Comparison of ENCODE assay signal across 8 mouse cellular contexts in the genomic region with DNA sequence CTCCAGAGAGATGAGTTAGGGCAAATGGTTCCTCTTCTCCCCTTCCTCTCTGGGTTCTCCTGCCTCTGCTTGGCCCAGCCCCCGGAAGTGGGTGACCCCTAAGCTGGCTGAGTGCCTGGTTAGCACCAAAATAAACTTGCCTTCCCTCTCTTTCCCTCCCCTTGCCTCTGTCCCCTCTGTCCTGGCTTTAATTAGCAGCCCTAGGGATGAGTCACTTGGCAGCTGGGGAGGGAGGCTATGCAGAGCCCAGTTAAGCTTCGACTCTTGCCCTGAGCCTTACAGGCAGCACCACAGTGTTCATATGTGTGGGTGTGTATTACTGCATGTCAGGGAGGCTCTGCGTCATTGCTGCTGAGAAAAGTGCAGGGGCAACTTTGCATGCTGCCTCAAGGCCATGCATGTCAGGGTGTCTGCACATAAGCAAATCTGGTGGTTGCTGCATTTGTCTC. TPM values are rescaled to one million over a fixed set of nuclear protein-coding genes. Genes with fewer than 3 reads are reported as not detected.
DNase-seq lines count a peak whose midpoint lies in the region; ATAC-seq lines count a peak whose summit lies in the region.
"Had no signal": no experiment of that assay in that cellular context is flagged by ENCODE, and none has a peak within 500 bp of the region (broad histone marks: within the 10 kb centered on the region; RNA-seq: fewer than 3 reads in every experiment).

No protein-coding gene starts in this region.

- no peak overlapping the region for H3K4me2 ChIP-seq in embryonic facial prominence, embryonic 15.5 days (replicated peaks)
- H3K4me2 ChIP-seq in liver, embryonic 15.5 days = no peak overlapping the region
- H3K4me2 ChIP-seq: limb, embryonic 12.5 days had no signal

- H3K4me3 ChIP-seq in embryonic facial prominence, embryonic 15.5 days (replicated peaks) = no peak overlapping the region
- H3K4me3 ChIP-seq in liver, embryonic 15.5 days (replicated peaks) = no peak overlapping the region
- H3K4me3 ChIP-seq: limb, embryonic 12.5 days had no signal

- H3K4me1 ChIP-seq in embryonic facial prominence, embryonic 15.5 days = 0 out of 2 replicates have a peak, but pooled peaks cover 3% of the 10 kb centered on the region
- H3K4me1 ChIP-seq in liver, embryonic 15.5 days (replicated peaks) = no peaks in the 10 kb centered on the region

- H3K9ac ChIP-seq in embryonic facial prominence, embryonic 15.5 days = no peak overlapping the region
- no peak overlapping the region for H3K9ac ChIP-seq in liver, embryonic 15.5 days
- H3K9ac ChIP-seq: limb, embryonic 12.5 days had no signal

- no peaks in the 10 kb centered on the region for H3K9me3 ChIP-seq in embryonic facial prominence, embryonic 15.5 days (replicated peaks)
- H3K9me3 ChIP-seq in liver, embryonic 15.5 days (replicated peaks) = no peaks in the 10 kb centered on the region
- H3K9me3 ChIP-seq: limb, embryonic 12.5 days had no signal

- H3K36me3 ChIP-seq in embryonic facial prominence, embryonic 15.5 days = no peaks in the 10 kb centered on the region
- H3K36me3 ChIP-seq in liver, embryonic 15.5 days (replicated peaks) = no peaks in the 10 kb centered on the region
- H3K36me3 ChIP-seq: limb, embryonic 12.5 days had no signal

- intact Hi-C loops in heart, postnatal 36 days (cut with DNase I) = loop anchor here (2.0 to 10.0 kb wide), 3 partner anchors 14 to 172 kb away; a partner anchor contains a TSS

- H3K27me3 ChIP-seq in embryonic facial prominence, embryonic 15.5 days = peaks cover 32% of the 10 kb centered on the region
- peaks cover 16% of the 10 kb centered on the region for H3K27me3 ChIP-seq in liver, embryonic 15.5 days

- peak; percentile 89 for ATAC-seq in embryonic facial prominence, embryonic 15.5 days (ENCODE audit: insufficient number of reproducible peaks, low FRiP score, low TSS enrichment, low read depth)
- peak; percentile 49; the same call in 1 of the 2 replicates for ATAC-seq in liver, embryonic 15.5 days (ENCODE audit: insufficient read depth)

- H3K27ac ChIP-seq in embryonic facial prominence, embryonic 15.5 days (replicated peaks) = no peak overlapping the region
- H3K27ac ChIP-seq in liver, embryonic 15.5 days (replicated peaks) = no peak overlapping the region
- H3K27ac ChIP-seq: limb, embryonic 12.5 days had no signal

- 27% methylated on average over 3 of the region's 3 CpGs for WGBS in embryonic facial prominence, embryonic 15.5 days
- WGBS in liver, embryonic 15.5 days (ENCODE audit: insufficient replicate concordance) = 35% methylated on average over 3 of the region's 3 CpGs

- DNase-seq in ovary, adult 18-20 months (ENCODE audit: low spot score) = peak; percentile 30
- no peak for DNase-seq in ovary, postnatal 14 days (ENCODE audit: low spot score)
- peak; percentile 52 to 69 for DNase-seq in adrenal gland, postnatal 36 days
- DNase-seq in heart, postnatal 36 days = peak; percentile 63 to 75
- no peak for DNase-seq in T-cell, adult 2 months (ENCODE audit: low spot score)

RNA-seq across cellular contexts. Expression of a gene that starts 28.4 kb away (rescaled TPM):
- total RNA-seq in adrenal gland, postnatal 36 days (2021) = 10 to 100 TPM; 26.6 to 35.4 TPM
- 4.5 and 5.1 TPM in 2 replicates for polyA plus RNA-seq in embryonic facial prominence, embryonic 15.5 days (2015; fragmentation: Nextera tagmentation; extraction: Ambion mirVana)
- total RNA-seq in heart, postnatal 36 days (2021) = 10 to 100 TPM; 73.3 to 85.1 TPM
- polyA plus RNA-seq in liver, embryonic 15.5 days (2015; fragmentation: Nextera tagmentation; extraction: Ambion mirVana) = 1.2 and 1.3 TPM in 2 replicates

Comparison
In these comparisons a context has a peak if more than half of its experiments do, and no peak if none do; other contexts are left out.
1. DNase-seq: peak in ovary, adult 18-20 months (single experiment), adrenal gland, postnatal 36 days (2 of 2) and heart, postnatal 36 days (2 of 2); none in ovary, postnatal 14 days (single experiment) and T-cell, adult 2 months (single experiment).